Mouse (Mus musculus) myocyte (in vitro differentiated cells): ENCODE measurements around the gene Gsdme. TPM values are rescaled to one million over a fixed set of nuclear protein-coding genes. Genes with fewer than 3 reads are reported as not detected.

Experiments
- H3K27me3 ChIP-seq: one replicate; pipeline ENCODE4 v1.6.1; 2011; ENCODE audit not compliant: control insufficient read depth, insufficient read depth, insufficient read length
- H3K36me3 ChIP-seq: one replicate; pipeline ENCODE4 v1.6.1; 2011; ENCODE audit not compliant: control insufficient read depth, insufficient read depth
- H3K4me2 ChIP-seq: one replicate; pipeline ENCODE4 v1.6.1; 2011; ENCODE audit warnings: low read depth, control low read depth
- H3K4me3 ChIP-seq: one replicate; pipeline ENCODE4 v1.5.1; 2011; ENCODE audit warnings: mild to moderate bottlenecking, control low read depth, moderate library complexity
- H3K79me2 ChIP-seq: one replicate; pipeline ENCODE4 v1.6.1; 2011; ENCODE audit not compliant: control insufficient read depth, insufficient read depth
- H3ac ChIP-seq: one replicate; pipeline ENCODE4 v1.6.1; 2011; ENCODE audit not compliant: control insufficient read depth, insufficient read length
- CEBPB ChIP-seq: IDR thresholded peaks from 2 replicates; pipeline ENCODE4 v1.6.1; 2011; ENCODE audit warnings: mild to moderate bottlenecking, moderate library complexity; ENCODE audit not compliant: poor library complexity, insufficient read depth, severe bottlenecking
- E2F4 ChIP-seq: IDR thresholded peaks from one replicate; pipeline ENCODE4 v1.6.1; 2011; ENCODE audit warnings: mild to moderate bottlenecking, control low read depth, moderate library complexity; ENCODE audit not compliant: insufficient read depth
- MAX ChIP-seq: IDR thresholded peaks from one replicate; pipeline ENCODE4 v1.6.1; 2011; ENCODE audit warnings: low read depth, mild to moderate bottlenecking, control low read depth
- MYOD1 ChIP-seq, 3 experiments: IDR thresholded peaks; one replicate each; pipeline ENCODE4 v1.6.1; 2011; ENCODE audit warnings: control low read depth in 2 of 3, low read depth in 2 of 3, mild to moderate bottlenecking in 2 of 3, moderate library complexity in 1 of 3; ENCODE audit not compliant: insufficient read length in 2 of 3, control insufficient read depth in 1 of 3
- MYOG ChIP-seq, 3 experiments: IDR thresholded peaks; one replicate each; pipeline ENCODE4 v1.6.1; 2011; ENCODE audit warnings: control low read depth in 2 of 3, low read depth in 2 of 3, mild to moderate bottlenecking in 2 of 3; ENCODE audit not compliant: insufficient read length in 2 of 3, control insufficient read depth in 1 of 3, insufficient read depth in 1 of 3
- POLR2A ChIP-seq: IDR thresholded peaks from one replicate; pipeline ENCODE4 v1.6.1; 2011; ENCODE audit warnings: low read depth, mild to moderate bottlenecking, control low read depth, moderate library complexity; ENCODE audit not compliant: insufficient read length
- POLR2AphosphoS2 ChIP-seq: IDR thresholded peaks from one replicate; pipeline ENCODE4 v1.6.1; 2011; ENCODE audit warnings: low read depth, control low read depth; ENCODE audit not compliant: insufficient read length
- REST ChIP-seq: IDR thresholded peaks from one replicate; pipeline ENCODE4 v1.6.1; 2011; ENCODE audit warnings: mild to moderate bottlenecking, control low read depth, moderate library complexity; ENCODE audit not compliant: insufficient read depth, insufficient read length
- SRF ChIP-seq: IDR thresholded peaks from one replicate; pipeline ENCODE4 v1.6.1; 2011; ENCODE audit warnings: low read depth; ENCODE audit not compliant: control insufficient read depth, insufficient read length
- TCF12 ChIP-seq: IDR thresholded peaks from one replicate; pipeline ENCODE4 v1.6.1; 2011; ENCODE audit warnings: mild to moderate bottlenecking, control low read depth; ENCODE audit not compliant: poor library complexity, insufficient read depth, severe bottlenecking
- TCF3 ChIP-seq: IDR thresholded peaks from one replicate; pipeline ENCODE4 v1.6.1; 2011; ENCODE audit warnings: low read depth, control low read depth; ENCODE audit not compliant: insufficient read length
- USF1 ChIP-seq: IDR thresholded peaks from one replicate; pipeline ENCODE4 v1.6.1; 2011; ENCODE audit warnings: low read depth, mild to moderate bottlenecking, control low read depth, moderate library complexity
- polyA plus RNA-seq: library from polyadenylated mRNA; unstranded; fragments of >200 nt; fragmentation: generic; extraction: Trizol; gene quantifications from one replicate; pipeline ENCODE4 v1.2.1, GENCODE M21; 2012; ENCODE audit warnings: missing spikeins

Gene Gsdme
- polyA plus RNA-seq, 1 experiment, result 4.7 TPM

DNA sequence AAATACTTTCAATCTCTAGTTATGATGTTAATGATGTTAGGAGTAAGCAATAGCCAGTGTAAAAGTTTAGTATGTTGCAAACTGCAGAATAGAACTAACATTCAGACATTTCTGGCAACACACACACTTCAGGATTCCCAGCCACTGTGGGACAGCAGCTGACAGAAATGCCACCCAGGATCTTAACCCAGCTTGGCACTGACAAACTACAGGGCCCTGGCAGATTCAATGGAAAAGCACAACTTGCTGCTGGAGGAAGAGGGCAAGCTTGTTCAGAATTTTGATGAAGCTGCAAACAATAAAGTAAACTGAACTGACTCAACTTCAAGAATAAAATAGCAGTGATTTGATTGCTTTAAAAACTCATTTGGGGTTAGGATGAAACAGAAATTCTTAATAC, 93.9 kb downstream of the Gsdme start:
- no peak overlapping the region for H3ac ChIP-seq
- H3K4me3 ChIP-seq, result no peak overlapping the region
- H3K79me2 ChIP-seq, result no peaks in the 10 kb centered on the region
- no peaks in the 10 kb centered on the region for H3K36me3 ChIP-seq
- H3K4me2 ChIP-seq, result no peak overlapping the region
- no peaks in the 10 kb centered on the region for H3K27me3 ChIP-seq
- TF ChIP-seq CEBPB, result no peak
- no peak for TF ChIP-seq MYOD1 (IDR thresholded peaks at IDR 0.05; ENCODE audit: control insufficient read depth in 1 of 3, insufficient read length in 2 of 3, low read depth in 2 of 3)

DNA sequence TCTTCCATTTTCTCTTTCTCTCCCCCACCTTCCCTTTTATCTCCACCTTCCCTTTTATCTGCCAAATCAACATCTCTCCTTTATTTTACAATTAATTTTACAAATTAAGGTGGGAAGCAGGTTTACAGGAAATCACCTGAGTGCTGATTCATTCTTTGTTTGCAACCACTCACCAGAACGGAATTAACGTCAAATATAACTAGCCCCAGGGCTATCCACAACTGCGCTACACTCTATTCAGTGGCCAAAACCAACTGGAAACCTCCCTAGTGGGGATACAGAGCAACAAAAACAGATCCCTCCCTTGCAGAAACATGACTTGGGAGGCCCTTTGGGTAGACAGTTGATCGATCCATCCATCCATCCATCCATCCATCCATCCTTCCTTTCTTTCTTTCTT, 94.8 kb downstream of the Gsdme start:
- Histone ChIP-seq H3K4me3 (no peak overlapping the region), H3K27me3 (no peaks in the 10 kb centered on the region), H3K79me2 (no peaks in the 10 kb centered on the region), H3ac (no peak overlapping the region), H3K4me2 (no peak overlapping the region), H3K36me3 (no peaks in the 10 kb centered on the region)
- TF ChIP-seq MYOD1 (IDR thresholded peaks at IDR 0.05; ENCODE audit: control insufficient read depth in 1 of 3, insufficient read length in 2 of 3, low read depth in 2 of 3), result no peak
- TF ChIP-seq USF1, result no peak
- TF ChIP-seq TCF12, result no peak
- no peak for TF ChIP-seq CEBPB
- TF ChIP-seq TCF3, result no peak
- TF ChIP-seq MAX, result no peak

DNA sequence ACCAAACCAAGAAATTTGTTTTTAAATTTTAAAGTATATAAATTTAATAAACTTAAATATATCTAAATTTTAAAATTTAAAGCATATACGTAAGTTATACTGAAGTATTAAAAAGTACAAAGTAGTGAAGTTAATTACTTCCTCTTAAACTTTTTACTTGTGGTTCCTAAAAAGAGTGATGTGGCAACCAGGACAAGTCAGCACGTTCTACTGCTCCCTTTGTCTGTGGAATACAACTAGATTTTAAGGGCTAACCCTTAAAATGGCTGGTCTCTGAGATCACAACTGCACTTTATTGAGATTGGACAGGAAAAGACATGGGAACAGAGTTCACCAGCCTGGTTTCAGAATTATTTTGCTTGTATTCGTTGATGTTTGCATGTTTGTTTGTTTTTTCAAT, 100.6 kb downstream of the Gsdme start:
- Histone ChIP-seq H3K4me3 (no peak overlapping the region), H3K79me2 (no peaks in the 10 kb centered on the region), H3K27me3 (no peaks in the 10 kb centered on the region), H3K4me2 (no peak overlapping the region), H3ac (no peak overlapping the region), H3K36me3 (no peaks in the 10 kb centered on the region)
- TF ChIP-seq TCF12 (no peak), POLR2A (no peak), TCF3 (no peak), POLR2AphosphoS2 (no peak), MYOD1 (IDR thresholded peaks at IDR 0.05; ENCODE audit: control insufficient read depth in 1 of 3, insufficient read length in 2 of 3, low read depth in 2 of 3) (no peak), CEBPB (no peak), REST (no peak), USF1 (no peak), MYOG (IDR thresholded peaks at IDR 0.05; ENCODE audit: control insufficient read depth in 1 of 3, insufficient read depth in 1 of 3, insufficient read length in 2 of 3, low read depth in 2 of 3) (no peak), SRF (no peak)

DNA sequence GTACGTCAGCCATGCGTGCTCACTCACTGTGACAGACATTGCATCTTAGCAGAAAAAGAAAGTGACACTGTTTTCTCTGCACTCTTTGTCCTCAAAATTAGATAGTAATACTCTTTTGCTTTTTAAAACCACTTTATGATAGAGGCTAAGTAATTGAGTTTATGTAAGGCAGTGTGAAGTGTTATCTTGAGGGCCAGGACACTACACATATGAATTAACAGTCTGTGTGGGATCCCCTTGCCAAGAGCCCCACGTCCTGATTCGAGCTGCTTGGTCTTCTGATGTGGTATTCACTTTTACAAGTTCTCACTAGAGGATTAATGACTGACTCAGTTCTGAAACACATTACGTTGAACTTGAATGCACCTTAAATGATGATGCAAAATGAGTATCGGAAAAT, 103.8 kb downstream of the Gsdme start:
- H3K27me3 ChIP-seq, result no peaks in the 10 kb centered on the region
- H3K79me2 ChIP-seq, result no peaks in the 10 kb centered on the region
- H3K36me3 ChIP-seq, result no peaks in the 10 kb centered on the region
- TF ChIP-seq USF1, result no peak
- TF ChIP-seq E2F4, result no peak
- TF ChIP-seq MAX, result no peak
- TF ChIP-seq MYOD1 (IDR thresholded peaks at IDR 0.05; ENCODE audit: control insufficient read depth in 1 of 3, insufficient read length in 2 of 3, low read depth in 2 of 3), result no peak
- TF ChIP-seq CEBPB, result no peak
- TF ChIP-seq SRF, result no peak
- no peak for TF ChIP-seq MYOG (IDR thresholded peaks at IDR 0.05; ENCODE audit: control insufficient read depth in 1 of 3, insufficient read depth in 1 of 3, insufficient read length in 2 of 3, low read depth in 2 of 3)
- H3K4me2 ChIP-seq, result no peak overlapping the region
- H3K4me3 ChIP-seq, result no peak overlapping the region
- H3ac ChIP-seq, result no peak overlapping the region

DNA sequence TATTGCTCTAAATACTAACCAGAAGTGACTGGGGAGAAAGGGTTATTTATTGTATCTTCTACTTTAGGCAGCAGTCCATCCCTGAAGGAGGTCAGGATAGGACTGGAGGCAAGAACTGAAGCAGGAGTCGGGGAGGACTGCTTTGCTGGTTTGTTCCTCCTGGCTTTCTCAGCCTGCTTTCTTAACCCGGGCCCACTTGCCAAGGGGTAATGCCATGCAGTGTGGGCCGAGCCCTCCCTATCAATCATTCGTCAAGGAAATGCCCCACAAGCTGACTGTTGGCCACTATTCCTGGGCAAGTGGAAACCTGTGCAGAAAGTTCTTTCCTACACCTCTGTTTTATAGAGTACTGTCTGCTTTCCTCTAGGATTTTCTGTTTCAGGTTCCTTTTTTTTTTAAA, 114.3 kb downstream of the Gsdme start:
- no peaks in the 10 kb centered on the region for H3K79me2 ChIP-seq
- H3K27me3 ChIP-seq, result no peaks in the 10 kb centered on the region
- no peaks in the 10 kb centered on the region for H3K36me3 ChIP-seq
- no peak overlapping the region for H3ac ChIP-seq
- TF ChIP-seq POLR2AphosphoS2, result no peak
- TF ChIP-seq MAX, result no peak
- no peak for TF ChIP-seq REST
- TF ChIP-seq SRF, result no peak
- TF ChIP-seq MYOD1 (IDR thresholded peaks at IDR 0.05; ENCODE audit: control insufficient read depth in 1 of 3, insufficient read length in 2 of 3, low read depth in 2 of 3), result no peak
- no peak for TF ChIP-seq TCF12
- no peak for TF ChIP-seq MYOG (IDR thresholded peaks at IDR 0.05; ENCODE audit: control insufficient read depth in 1 of 3, insufficient read depth in 1 of 3, insufficient read length in 2 of 3, low read depth in 2 of 3)
- no peak overlapping the region for H3K4me3 ChIP-seq
- H3K4me2 ChIP-seq, result no peak overlapping the region

DNA sequence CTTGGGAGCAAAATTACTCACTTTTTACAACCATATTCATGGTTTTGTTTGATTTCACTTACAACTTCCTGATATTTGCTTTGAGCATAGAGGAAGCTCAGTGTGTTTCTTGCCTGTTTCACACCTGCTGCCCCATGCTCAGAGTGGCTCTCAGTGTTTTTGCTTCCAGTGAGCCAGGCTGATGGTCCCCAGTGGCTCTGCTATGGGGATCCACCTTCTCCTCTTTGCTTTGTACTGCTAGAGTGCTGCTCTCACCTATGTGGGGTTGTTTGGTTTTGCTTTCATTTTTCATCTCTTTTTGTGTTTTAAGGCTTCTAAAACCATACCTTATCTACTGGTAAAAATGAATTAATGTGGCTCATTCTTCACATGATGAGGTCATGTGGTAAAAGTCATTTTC, 117.5 kb downstream of the Gsdme start:
- Histone ChIP-seq H3K4me2 (no peak overlapping the region), H3K79me2 (no peaks in the 10 kb centered on the region), H3K36me3 (no peaks in the 10 kb centered on the region), H3K4me3 (no peak overlapping the region), H3K27me3 (no peaks in the 10 kb centered on the region), H3ac (no peak overlapping the region)
- TF ChIP-seq POLR2AphosphoS2, result no peak
- no peak for TF ChIP-seq MAX
